Mouse (Mus musculus) G1E-ER4 (cell line): Measurements from ENCODE around the gene Gm11042. TPM values are rescaled to one million over a fixed set of nuclear protein-coding genes. Genes with fewer than 3 reads are reported as not detected.

Experiments
- GATA1 ChIP-seq: IDR thresholded peaks from one replicate; pipeline ENCODE4 v1.8.0; 2012; ENCODE audit warnings: low read length, inconsistent platforms
- polyA plus RNA-seq: library from polyadenylated mRNA; stranded (reverse); fragments of >175 nt; gene quantifications from 2 replicates; pipeline ENCODE4 v1.2.3, GENCODE M21; 2012

Gm11042 gene
- polyA plus RNA-seq, 1 experiment, result not detected

DNA sequence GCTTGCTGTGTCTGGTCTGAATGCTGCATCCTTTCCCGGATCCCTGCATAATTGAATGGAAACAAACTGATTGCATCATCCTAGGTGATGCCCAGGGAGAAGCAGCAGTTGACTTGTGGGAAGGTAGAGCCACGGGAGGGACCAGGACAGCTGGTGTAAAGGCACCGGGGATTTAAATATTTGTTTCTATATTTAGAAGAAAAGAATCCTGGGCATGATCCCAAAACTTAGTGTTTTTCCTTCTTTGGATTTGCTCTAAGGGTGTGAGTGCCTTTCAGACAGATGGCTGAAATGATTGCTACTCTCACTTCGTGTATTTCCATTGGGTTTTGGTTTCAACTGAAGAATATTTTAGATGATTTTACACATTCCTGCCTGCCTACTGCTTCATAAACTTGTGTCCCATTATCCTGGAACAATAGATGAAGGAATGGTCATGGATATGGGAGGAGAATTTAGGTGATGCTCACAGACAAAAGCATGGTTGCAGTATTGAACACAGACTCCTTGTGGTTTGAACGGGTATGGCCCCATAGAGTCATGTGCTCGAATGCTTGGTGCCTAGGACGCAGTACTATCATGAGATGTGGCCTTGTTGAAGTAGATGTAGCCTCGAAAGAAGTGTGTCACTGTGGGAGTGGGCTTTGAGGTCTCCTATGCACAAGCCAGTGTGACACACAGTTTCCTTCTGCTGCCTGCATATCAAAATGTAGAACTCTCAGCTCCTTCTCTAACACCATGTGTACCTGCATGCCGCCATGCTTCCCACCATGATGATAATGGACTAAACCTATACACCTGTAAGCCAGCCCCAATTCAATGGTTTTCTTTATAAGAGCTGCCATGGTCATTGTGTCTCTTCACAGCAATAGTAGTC lies 12.5 kb downstream of the Gm11042 start:
- no peak for TF ChIP-seq GATA1

DNA sequence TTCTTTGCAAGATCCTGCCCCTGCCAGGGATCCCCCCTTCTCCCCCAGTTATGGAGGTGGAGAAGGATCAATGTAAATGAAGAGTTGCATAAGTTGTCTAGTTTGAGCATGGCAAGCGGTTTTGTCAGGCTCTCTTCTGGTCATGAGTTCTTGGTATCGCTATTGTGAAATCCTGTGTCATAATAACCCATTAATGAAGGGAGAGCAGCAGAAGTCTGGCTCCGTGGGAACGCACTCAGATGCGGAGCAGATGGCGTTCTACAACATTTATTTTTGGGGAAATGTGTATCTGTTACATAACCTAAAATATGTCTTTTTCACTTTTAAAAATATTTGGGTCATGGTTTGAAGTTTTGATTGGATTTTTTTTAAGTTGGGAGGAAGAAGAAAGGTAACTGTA lies 14.6 kb downstream of the Gm11042 start:
- TF ChIP-seq GATA1, result no peak

DNA sequence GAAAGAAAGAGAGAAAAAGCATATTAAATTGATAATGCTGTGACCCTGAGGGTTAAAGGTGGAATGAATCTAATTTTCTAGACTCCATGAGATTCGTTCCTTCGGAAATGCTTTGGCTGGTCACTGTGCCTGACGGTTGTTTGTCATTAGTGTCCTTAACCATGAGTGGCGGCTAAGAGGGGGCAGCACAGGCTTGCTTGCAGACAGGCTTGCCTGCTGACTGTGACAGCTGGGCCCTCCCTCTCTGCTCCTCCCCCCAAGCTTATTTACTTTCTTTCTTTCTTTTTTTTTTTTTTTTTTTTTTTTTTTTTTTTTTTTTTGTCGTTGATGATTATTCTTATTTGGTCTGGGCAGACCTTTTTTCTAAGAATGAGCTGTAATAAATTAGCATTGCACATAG lies 19.8 kb downstream of the Gm11042 start:
- TF ChIP-seq GATA1, result no peak

DNA sequence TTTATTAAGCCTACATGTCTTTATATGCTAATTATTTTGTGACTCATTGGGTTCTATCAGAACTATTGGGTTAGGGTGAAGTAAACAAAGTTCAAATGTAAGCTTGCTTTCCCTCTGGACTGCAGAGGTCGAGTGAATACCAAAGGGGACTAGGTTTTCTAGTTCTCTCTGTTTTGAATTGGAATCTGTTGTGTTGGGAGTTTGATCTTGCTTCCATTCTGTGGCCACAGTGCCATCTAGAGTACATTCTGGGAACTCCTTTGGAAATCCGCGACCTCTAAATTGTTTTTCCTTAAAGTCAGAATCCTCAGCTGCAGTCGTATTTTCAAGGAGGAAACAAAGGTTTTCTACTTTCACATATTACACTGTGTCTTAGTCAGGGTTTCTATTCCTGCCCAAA lies 22.6 kb downstream of the Gm11042 start:
- TF ChIP-seq GATA1, result no peak

DNA sequence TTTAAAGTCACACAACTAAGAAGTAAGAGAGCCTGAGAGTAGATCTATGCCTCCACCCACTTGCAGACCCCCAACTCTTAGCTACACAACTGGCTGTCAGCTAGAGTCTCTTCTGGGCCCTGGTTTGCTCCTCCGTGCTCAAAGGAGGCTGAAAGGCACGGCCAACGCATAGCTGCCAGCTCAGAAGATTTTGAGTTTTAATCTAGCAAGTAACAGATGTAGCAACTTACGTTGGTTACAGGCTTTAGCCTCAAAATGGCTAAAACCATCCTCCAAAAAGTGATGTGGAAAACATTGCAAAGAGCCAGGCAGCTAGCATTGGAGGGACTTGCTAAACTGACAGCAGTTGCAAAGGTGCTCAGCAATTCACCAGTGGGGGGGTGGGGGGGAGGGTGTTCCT lies 25.2 kb downstream of the Gm11042 start:
- no peak for TF ChIP-seq GATA1

DNA sequence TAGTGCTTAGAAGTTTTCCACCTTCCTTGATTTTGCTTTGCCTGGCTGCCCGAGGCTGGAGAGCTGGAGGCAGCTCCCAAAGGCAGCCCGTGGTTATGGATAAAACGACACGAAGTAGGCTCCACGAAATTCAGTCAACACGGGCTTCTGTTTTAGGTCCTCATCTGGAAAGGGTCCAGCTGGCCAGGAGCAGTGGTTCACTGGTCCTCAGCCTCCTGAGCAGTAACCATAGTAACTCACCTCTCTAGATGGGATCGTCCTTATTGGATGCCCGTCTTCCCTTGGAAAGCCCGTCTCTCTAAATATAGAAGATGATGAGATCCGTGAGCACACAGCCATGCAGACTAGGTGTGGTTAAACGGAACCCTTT lies 31.5 kb downstream of the Gm11042 start:
- TF ChIP-seq GATA1, result no peak

DNA sequence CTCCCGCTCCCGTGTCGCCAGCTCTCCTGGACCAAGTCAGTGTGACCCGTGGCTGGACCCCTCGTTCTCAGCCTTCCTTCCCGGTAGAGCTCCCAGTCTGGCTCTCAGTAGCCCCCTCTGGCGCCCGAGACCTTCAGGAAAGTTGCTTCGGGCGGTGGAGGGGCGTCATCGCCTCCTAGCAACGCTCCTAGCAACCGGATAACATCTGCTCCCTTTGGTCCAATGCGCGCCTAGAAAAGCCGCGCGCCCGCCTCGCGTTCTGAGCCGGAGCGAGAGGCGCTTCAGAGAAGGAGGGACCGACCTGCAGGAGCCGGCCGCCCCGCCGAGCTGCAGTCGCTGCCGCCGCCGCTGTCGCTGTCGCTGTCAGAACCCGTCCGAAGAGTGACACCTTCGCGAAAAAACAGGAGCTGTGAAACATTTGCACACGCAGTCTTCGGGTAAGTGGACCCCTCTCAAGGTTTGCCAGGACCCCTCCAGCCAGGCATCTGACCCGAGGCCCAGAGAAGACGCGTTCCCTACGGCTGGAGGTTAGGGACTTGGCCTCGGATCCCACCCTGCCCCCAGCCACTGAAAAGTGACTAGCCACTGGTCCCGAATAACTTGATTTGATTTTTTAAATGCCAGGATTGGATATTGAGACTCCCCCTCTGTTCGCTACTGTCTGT lies 32.0 kb downstream of the Gm11042 start:
- TF ChIP-seq GATA1, result no peak

DNA sequence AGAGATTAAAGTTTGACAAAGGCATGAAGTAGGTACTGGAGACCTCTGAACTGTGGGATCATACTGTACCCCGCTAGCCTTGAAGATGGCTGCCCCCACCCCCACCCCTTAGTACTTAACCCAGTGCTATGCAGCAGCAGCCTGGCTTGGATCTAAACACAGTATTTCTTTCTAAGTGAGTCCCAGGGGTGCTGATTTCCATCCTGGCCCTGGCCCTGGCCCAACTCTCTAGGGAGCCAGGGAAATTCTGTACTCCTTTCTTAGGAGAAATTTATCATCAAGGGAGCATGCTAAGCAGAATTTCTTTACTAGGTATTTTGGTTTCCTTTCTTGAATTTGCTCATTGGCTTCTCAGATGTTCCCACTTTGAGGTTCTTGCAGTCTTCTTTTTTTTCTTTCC lies 33.3 kb downstream of the Gm11042 start:
- no peak for TF ChIP-seq GATA1

DNA sequence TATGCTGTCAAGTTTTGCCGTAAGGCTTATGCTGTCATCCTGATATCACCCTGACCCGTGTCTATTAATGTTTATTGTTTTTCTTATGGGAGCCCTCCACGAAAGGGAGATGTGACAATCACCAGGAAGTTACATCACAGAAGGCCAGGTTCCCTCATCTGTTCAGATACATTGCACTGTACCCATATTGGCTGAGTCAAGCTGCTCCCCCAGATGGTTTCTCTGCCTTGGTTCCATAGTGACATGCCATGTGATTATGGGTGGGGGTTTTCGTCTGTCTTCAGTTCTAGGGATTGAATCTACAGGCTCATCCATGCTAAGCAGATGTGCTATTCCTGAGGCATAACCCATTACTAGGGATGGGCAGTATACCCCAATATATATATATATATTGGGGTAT lies 34.8 kb downstream of the Gm11042 start:
- TF ChIP-seq GATA1, result no peak

DNA sequence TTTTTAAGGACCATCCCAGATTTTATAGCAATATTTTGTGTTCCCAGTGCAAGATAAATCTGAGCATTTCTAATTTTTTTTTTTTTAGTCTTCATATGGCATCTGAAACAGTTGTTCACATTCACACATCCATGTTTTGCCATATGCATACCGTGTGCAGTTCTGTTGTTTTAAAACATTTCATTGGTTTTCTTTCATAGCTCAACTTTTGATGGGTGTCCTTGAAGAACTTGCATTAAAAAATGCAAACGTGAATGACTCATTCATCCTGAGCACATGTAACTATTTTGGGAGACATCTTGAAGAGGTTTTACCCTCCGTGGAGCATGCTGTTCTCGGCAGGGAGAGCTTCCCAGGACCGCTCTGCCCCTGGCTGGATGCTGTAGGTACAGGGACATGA lies 38.9 kb downstream of the Gm11042 start:
- no peak for TF ChIP-seq GATA1

DNA sequence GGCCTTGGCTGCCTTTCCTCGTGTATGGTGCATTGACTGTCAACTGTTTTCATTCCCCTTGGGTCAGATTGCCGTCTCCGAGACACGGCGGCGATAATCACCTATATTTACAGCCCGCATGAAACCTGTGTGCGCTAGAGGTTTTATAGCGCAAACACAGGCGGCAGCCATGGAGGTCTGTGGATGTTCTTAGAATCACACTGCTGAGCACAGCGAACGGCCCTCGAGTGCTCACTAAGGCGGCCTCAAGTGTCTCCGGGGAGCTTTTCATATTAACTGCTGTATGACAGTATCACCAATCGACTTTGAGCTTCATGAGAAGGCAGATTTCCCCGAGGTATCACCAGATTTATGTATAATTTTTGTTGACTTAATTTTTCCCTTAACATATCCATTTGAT lies 43.6 kb downstream of the Gm11042 start:
- TF ChIP-seq GATA1, result no peak

DNA sequence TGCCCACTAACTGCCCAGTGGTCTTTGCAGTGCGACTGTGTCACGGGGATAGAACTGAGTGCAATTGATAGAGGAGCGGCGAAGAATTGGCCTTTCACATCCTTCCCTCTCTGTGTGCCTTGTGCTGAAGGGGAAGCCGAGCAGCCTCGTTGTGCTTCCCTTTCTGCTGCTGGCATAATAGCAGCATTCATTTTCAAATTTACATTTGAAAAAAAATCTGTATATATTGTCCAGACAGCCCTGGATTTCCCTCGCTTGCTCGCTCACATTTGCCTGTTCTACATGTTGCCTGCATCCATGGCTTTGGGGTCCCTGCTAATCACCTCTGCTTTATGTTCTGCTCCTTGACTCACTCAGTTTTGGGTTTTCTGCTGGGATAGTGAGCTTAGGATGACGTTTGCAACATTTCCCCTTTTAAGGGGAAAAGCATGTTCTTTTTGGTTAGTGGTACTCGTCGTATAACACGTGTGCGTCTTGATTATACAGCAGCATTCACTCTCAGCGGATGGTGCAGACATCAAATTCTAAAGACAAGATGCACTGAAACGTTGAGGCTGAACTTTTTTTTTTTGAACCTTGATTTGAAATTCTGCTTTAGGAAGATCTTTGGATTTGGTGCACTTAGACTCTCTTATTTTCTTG lies 47.4 kb downstream of the Gm11042 start:
- TF ChIP-seq GATA1, result no peak

DNA sequence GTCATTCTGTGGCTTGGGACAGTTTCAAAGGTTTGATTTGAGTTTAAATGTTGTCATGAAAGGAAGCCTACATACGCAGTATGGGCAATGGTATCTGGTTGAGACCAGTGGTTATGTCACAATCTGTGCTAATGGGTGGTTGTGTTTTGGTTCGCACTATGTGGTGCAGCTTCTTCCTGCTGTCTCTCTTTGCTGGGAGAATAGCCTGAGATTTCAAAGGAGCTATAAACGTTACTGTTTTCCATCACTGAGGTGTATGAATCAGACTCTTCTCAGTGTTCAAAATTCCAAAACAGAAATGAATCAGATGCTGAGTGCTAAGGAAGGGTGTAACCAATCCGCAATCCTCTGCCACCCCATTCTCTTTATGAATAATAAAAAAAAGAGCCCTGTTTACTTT lies 49.1 kb downstream of the Gm11042 start:
- no peak for TF ChIP-seq GATA1
